Mouse (Mus musculus) adrenal gland, postnatal 25 days (tissue): ENCODE results near the gene Atp6v0d1. TPM values are rescaled to one million over a fixed set of nuclear protein-coding genes. Genes with fewer than 3 reads are reported as not detected.
"Not testable (repeated sequence)": the region's sequence is repeated elsewhere in the genome, so short reads cannot be mapped to it uniquely, and the experiment has no call there.

Experiments used
- DNase-seq: peaks from one replicate; pipeline ENCODE4 v3.0.0; 2021; ENCODE audit warnings: mixed read lengths
- long read RNA-seq: library from polyadenylated mRNA; stranded (forward); transcript quantifications from one replicate; pipeline ENCODE4 v2.0.0, GENCODE M21; 2021
- total RNA-seq: library from RNA; stranded (reverse); gene quantifications from 2 replicates; pipeline ENCODE4 v1.2.3, GENCODE M21; 2021

The Atp6v0d1 gene
- 108 and 110 TPM in 2 replicates for total RNA-seq
- long read RNA-seq, transcript Atp6v0d1-201 (8 exons, 1,629 nt), result major isoform, 76 of 82 reads
- long read RNA-seq, partial matches to known transcripts, result 4 of 82 reads
- long read RNA-seq, other reads (novel, unspliced or antisense), result 2 of 82 reads

DNA sequence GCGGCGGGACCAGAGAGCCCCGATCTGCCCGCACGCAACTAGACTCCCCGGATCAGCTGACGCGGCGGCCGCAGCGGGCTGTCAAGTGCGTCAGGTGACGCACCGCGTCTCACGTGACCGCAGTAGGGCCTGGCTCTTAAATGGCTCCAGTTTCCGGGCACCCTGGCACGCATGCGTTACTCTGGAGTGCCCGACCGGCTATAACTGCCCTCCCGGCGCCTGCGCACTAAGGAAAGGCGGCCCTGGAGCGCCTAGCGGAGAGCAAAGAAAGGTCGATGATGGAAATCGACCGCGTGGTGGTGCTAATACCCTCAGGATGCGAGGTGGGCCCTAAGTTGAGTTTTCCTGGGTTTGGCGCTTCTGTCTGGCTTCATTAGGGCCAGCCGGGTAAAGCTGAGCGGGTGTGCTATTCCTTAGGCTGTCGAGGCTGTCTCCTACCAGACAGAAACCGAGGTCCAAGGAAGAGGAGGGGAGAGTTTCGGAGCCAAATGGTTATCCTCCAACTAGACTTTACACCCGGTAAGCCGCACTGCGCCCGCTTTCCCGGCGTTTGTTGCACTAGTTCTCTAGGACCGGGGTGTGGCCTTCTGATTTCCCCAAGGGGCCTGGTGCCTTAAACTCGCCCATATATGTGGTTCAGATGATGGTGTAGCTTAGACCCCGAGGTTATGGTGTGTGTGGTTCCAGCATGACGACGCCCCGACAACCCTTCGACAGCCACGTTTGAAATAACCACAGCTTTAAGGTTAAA, at the start of gene Atp6v0d1:
Gene Atp6v0d1, minus strand, starts transcription at position 96 of the 751 bp plus-strand sequence.
- peak; percentile 100 for DNase-seq

DNA sequence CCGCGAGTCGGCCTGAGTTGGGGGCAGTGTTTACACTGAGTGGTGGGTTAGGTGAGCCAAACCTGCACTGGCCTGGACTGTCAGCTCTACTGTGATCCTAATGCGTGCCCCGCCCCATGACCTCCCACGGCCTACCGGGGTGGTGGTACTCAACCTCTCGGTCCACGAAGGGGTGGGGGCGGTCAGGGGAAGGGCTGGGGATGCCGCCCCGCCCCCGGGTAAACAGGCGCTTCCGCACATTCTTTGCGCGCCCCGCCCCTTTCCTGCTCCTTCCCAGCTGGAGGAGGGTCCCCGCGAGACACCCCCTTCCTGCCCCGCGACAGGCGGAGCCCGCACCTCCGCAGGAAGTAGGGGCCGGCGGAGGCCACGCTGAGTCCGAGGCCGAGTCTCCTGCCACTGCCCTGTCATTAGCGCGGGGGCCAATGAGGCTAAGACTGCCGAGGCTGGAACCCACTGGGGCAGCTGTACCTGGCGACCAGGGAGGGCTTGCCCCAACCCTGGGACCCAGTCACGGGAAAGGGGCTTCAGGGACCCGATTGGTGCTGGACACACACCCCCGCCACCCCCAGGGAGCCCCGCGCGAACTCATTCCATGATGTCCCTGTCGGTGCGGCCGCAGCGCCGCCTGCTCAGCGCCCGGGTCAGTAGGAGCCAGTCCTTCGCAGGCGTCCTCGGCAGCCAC, 48.1 kb upstream of the Atp6v0d1 start:
- DNase-seq, result peak; percentile 80

DNA sequence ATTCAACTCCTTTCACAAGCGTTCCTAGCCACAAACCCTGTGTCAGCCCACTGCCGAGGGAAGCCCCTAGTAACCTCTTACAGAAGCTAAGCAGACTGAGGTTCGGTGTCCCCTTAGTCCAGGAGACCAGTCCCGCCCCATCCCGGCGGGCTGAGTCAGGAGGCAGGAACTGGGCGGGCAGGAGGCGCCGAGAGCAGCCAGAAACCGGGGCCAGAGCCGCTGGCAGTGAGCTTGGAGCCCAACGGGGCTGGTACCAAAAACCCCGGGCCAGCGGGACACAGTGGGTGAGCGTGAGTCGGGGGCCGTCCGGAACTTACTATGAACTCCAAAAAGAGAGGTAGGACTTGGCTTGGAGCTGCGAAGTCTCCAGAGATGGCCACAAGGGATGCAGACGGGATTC, 47.2 kb upstream of the Atp6v0d1 start:
- DNase-seq, result peak; percentile 75

DNA sequence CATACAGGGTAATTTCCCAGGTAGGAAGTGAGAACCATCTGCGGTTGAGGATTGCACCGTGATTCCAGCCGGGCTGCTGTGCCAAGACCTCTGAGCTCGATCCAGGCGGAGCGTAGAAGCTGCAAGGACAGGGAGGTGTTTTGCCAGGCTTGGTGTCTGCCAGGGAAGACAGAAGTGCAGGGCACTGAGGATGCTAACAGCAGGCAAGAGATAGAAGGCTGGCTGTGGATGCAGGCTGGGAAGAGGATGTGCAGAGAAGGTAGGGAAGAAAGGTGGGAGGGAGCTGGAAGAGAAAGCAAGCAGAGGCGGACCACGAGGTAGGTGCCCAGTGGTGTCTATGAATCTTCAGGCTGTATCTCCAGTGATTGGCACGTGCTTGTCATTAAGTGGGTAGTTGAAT, 46.0 kb upstream of the Atp6v0d1 start:
- no peak for DNase-seq

DNA sequence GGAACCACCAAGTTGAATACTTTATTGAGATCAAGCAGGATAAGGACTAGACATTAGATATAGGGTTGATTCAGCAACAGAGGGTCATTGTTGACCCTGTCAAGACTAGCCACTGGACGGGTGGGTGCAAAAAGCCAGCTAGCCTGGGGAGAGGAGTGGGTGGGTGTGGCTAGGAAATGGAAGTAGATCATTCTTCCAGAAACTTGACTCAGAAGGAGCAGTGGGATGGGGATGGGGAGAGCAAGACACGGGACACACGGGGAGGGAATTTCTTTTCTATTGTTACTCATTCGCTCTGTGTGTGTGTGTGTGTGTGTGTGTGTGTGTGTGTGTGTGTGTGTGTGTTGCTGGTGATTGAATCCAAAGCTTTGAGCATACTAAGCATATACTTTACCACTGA, 43.9 kb upstream of the Atp6v0d1 start:
- no peak for DNase-seq

DNA sequence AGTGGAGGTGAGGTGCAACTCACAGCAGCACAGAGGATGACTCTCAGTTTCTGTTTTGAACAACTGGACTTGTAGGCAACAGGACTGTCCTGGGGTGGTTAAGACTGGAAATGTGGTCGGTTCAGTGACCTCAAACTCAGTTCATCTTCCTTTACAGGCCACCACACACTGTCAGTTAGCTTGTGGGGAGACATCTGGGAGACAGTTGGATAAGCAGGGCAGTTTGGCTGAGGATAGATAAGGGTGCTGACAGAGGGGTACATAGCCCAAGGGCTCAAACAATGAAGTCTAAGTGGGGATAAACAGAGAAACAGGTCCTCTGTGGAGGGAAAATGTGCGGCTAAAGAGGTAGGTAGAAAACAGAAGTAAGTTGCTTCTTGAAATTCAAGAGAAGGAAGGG, 43.5 kb upstream of the Atp6v0d1 start:
- no peak for DNase-seq

DNA sequence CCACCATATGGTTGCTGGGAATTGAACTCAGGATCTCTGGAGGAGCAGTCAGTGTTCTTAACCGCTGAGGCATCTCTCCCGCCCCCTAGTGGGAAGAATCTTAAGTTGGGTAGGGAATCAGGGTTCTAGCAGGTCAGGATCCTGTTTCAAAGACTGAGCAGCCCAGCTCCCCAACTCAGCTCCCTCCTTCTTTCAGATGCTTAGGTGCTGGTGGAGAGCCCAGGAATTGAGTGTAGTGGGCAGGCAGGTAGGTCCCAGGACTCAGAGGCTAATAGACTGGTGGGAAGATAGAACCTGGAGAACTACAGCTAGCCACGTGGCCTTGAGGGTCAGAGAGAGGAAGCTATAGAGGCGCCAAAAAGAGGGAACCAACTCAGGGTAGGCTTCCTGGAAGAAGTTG, 41.8 kb upstream of the Atp6v0d1 start:
- DNase-seq, result no peak

DNA sequence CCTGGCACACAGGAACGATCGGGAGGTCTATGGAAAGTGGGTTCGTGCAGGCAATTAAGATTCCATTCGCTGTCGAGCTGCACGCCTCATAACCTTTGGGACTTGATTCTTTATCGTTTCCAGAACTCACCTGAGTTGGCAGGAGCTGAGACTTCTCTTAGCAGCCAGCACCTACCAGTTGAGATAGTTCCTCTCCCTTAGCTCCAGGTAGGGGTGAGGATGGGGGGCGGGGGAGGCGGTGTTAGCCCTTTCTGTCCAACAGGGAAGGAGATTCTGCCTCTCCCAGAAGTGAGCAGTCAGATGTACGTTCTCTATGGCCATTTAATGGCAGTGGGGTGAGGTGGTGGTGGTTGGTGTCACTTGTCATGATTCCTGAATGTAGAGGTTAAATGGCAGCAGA, 41.2 kb upstream of the Atp6v0d1 start:
- no peak for DNase-seq

DNA sequence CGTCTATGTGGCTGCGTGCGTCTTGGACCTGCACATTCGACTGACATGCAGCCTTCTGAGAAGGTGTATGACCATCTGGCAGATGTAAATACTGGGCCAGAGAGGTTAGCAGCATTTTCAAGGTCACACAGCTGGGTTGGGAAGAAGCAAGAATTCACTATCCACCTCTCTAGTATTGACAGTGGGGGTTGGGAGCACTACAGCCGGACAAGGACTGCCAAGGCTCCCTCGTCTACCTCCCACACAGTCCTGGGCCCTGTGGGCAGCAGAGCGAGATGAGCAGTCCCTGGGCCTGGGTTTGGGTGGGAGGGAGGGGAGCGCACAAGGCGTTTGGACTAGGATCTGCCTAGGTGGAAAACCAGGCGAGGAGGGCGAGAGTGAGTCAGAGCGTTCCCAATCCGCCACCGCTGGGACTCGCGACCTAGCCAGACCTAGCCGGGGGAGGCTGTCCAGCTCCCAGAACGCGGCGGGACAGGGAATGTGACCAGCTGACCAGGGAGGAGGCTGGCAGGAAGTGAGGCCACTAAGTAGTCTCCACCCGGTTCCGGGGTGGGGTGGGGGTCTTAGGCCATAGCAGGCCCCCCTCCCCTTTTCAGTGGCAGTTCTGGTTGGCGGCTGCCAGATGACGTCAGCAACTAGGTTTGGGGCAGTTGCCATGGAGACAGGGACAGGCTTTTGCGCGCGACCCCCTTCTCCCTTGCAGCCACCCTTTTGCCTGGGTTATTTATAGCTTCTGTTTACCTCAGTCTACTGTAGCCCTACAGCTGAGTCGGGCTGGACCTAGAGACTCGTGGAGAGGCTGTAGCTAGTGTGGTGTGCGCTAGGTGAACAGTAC, 40.6 kb upstream of the Atp6v0d1 start:
- peak; percentile 78 for DNase-seq

DNA sequence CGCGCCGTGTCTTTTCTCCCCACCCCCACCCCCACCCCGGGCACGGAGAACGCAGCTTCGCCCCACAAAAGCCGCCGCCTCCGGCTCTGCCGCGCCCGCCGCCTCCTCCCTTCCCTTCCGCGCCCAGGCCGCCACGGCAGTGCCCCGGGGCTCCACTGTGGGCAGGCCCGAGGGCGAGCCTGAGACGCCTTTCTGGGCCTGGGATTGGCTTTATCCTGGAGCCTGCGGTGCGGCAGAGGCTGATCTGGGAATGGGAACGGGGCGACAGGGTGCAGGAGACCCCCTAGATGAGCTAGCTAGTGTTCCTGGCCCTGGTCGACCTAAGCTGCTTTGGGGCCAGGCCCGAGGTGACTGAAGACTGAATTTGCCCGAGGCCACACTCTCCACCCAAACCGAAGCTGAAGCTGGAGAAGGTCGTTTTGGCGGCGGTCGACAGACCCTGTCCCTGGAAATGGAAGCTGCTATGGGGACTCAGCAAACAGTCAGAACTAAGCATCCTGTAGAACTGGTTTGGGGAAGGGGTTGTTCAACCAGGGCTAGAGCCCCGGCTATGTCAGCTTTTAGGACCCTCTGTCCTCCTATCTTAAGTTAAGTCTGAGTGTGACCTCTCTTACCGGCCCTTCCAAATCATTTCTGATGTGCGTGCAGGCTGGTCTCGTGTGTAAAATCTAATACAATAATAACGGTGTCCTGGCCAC, 39.8 kb upstream of the Atp6v0d1 start:
- peak; percentile 54 for DNase-seq

DNA sequence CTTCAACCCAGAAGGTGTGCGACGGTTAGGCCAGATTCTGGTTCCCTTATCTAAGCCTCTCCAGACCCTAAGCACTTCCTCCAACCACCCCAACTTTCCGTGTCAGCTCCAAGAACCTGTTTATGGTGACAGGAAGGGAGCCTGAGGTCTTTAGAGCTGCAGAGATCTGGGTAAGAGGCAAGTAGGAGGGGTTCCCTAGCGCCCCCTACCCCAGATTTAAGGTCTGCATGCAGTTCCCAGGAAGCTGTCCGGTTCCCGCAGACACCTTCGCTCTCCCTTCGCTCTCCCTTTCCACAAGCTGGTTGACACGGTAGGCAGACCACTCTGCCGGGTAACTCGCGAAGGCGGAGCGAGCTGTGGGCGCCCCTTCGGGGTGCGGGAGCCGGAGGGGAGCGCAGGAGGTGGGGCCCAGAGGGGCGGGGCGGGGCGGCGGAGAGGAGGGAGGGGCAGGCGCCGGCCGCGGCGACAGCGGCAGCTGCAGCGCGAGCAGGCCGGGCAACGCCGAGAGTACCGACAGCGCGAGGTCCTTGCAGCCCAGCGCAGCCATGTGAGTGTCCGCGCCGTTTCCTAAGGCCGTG, 39.0 kb upstream of the Atp6v0d1 start, which contains the start of gene Ripor1:
Gene Ripor1, plus strand, starts transcription at position 452 of the 578 bp plus-strand sequence.
- DNase-seq, result peak; percentile 85

DNA sequence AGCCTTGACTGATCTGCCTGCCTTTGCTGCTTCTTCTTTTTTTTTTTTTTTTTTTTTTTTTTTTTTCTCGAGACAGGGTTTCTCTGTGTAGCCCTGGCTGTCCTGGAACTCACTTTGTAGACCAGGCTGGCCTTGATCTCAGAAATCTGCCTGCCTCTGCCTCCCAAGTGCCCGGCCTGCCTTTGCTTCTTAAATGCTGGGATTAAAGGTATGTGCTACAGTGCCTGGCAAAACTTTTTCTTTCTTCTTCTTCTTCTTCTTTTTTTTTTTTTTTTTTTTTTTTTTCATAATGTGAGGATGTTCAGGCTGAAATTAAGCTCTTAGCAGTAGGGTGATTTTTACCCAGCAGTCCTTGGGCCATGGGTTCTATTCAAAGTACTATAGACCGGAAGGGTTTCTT, 36.7 kb upstream of the Atp6v0d1 start:
- DNase-seq, result not testable (repeated sequence)

DNA sequence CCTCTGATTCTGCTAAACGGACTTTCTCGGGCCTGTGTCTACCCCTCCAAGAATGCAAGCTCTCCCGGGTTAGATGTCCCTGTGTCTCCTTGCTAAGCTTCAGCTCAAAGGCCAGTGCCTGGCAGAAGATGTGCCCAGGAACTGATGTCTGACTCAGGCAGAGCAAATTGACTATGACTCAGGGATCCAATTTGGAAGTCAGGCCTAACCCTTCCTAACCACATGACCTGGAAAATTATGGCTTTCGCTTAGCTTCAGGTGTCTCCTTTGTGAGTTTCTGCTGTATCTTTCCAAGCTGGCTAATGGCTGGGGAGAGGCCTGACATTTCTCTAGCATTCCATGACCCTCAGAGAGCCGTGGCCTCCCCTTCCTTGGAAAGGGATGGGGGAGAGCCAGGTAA, 35.5 kb upstream of the Atp6v0d1 start:
- no peak for DNase-seq

DNA sequence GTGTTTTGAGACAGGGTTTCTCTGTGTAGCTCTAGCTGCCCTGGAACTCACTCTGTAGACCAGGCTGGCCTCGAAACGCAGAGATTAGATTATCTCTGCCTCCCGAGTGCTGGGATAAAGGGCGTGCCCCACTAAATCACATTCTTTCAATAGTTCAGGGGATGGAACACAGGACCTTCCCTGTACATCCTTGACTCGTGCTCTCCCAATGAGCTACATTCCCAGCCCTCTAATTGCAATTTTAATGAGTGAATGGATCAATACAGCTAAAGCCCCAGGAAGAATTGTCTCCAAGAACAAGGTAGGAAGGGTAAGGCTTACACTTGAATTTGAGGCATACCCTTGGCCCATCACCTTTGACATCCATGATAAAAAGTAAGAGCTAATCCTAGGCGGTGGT, 32.9 kb upstream of the Atp6v0d1 start:
- no peak for DNase-seq

DNA sequence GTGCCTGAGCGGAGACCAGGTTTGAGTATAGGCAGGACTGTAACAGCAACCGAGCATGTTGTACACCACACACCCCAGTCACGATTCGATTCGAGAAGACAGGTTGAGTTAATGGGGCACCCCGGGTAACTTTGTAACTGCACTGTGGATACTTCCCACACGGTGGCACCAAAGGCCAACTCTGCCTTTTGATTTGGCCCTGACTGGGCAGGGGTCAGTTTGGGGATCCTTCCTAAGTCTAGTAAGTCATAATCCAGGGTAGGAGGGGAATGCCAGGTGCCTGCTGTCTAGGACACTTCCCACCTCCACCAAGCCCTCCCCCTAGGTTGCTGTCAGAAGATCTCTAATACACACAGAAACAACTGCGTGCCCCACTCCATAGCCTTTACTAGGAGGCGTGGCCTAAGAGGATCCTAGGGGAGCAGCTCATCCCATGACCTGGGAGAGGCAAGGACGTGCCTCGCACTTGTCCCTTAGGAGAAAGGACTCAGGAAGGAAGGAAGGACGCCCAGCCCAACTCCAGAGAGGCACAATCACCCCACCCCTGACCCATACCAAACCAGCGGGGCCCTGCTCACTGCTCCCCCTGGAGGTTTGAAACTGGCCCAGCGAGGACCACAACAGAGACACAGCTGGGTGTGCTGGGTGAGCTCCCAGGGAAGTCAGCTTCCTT, 30.7 kb upstream of the Atp6v0d1 start:
- peak; percentile 72 for DNase-seq

DNA sequence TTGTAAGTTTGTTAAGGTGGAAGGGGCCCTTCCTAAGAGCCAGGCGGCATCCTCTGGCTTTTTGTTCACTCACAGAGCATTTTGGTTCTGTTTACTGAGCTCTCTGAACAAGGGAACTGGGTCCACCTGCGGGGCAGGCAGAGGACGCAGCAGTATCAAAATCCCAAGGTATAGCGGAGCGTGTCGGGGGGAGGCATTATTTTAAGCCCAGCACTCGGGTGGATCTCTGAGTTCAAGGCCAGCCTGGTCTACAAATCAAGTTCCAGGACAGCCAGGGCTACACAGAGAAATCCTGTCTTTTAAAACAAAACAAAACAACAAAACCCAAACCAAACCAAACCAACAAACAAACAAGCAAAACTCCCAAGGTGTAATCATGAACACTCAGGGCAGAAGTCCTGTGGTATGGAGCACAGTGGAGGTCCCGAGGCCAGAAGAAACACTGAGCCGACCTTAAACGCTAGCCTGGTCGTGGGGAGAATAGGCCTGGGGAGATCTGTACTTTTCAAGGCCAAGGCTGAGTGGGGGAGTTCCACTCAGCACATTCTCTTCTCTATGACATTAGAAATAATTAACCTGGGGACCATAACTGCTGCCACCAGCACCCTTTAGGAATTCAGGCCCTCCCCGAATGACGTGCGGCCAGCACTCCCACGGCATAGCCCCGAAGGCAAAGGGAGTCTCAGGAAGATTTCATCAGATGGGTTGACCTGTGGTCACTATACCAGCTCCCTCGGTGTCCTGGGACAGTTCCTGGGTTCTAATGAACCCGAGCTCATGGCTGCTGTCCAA, 28.8 kb upstream of the Atp6v0d1 start:
- no peak for DNase-seq

DNA sequence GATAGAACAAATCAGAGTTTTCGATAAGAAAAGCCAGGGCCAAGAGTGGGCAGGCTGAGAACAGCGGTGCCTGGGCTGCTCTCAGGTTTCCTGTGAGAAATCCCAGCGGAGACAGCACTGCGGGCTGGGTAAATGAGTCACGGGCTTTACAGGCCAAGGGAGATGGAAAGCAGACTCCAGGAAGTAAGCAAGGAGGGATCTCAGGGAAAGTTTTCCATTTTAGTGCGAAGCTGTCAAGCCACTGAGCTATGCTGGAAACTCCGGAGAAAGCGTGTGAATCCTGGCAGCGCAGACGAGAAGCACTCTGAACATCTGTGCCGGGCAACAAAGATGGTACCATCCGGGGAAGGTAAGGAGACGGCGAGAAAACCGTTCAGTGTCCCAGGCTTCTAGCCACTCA, 28.0 kb upstream of the Atp6v0d1 start:
- peak; percentile 47 for DNase-seq

DNA sequence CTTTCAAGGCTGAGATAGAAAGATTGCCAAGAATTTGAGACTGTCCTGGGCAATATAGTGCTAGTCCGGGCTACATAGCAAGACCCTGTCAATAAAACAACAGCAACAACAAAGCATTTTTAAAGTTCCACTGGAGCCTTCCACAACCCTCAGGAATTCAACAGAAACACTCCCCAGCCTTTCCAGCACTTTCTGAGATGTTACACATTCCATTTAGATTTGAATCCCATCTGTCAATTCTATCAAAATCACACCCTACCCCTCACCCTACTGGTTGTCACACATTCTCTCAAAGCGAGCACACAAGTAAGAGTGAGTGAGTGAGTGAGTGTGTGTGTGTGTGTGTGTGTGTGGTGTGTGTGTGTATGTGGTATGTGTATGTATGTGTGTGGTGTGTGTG, 26.6 kb upstream of the Atp6v0d1 start:
- no peak for DNase-seq

DNA sequence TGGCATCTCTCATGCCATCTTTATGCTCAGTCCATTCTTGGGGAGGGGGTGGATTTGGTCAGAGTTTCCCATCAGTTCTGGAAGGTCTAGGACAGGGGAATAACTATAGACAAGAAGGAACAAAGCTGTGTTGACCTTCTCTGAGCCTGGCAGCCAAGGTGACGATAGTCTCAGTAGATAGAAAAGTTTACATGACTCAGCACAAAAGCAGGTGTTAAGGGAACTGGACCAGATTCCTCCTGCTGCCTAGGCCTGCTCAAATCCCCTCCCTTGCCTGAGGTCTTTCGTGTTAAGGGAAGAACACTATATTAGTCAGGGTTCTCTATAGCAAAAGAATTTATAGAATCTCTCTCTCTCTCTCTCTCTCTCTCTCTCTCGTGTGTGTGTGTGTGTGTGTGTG, 13.9 kb upstream of the Atp6v0d1 start:
- DNase-seq, result no peak

DNA sequence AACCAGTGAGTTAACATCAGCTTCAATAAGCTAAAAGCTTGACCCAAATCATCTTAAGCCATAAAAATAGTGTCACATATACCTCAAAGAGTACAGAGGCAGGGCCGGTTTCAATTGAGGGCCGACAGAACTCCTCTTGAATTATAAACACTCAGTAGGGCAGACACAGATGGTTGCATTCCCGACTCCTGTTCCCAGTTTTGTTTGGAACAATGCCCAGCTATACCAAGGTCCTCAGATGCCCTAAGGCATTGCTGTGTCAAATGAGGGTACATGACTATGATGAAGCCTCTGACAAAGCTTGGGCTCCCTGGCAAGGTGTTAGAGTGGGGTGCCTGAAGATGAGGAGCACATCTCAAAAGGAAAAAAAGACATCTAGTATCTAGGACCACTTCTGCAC, 9.7 kb upstream of the Atp6v0d1 start:
- no peak for DNase-seq
